Mouse (Mus musculus): ENCODE results near the gene Aup1.

GRCm38 (mm10) chr6:83015749-83016148 lies 38.6 kb upstream of the Aup1 start:
- TF ChIP-seq CHD1 (IDR thresholded peaks at IDR 0.05; ENCODE audit: low read depth, low read length), result no peak
- TF ChIP-seq ZKSCAN1 (IDR thresholded peaks at IDR 0.05; ENCODE audit: low read depth, low read length), result no peak
- no peak for TF ChIP-seq POLR2A (IDR thresholded peaks at IDR 0.05; ENCODE audit: control insufficient read depth in 1 of 2, insufficient read depth in 1 of 2, low read depth in 1 of 2, low read length in 2 of 2, poor library complexity in 1 of 2)
- TF ChIP-seq USF2 (IDR thresholded peaks at IDR 0.05; ENCODE audit: borderline replicate concordance in 1 of 2, insufficient read depth in 1 of 2, low read depth in 1 of 2, low read length in 2 of 2), result no peak
- no peak for TF ChIP-seq EP300 (IDR thresholded peaks at IDR 0.05; ENCODE audit: low read depth in 1 of 2, low read length in 2 of 2)
- no peak for TF ChIP-seq ZMIZ1 (IDR thresholded peaks at IDR 0.05; ENCODE audit: low read depth, low read length)
- no peak for TF ChIP-seq POLR2AphosphoS2 (IDR thresholded peaks at IDR 0.05; ENCODE audit: low read length)
- no peak for TF ChIP-seq CTCF (IDR thresholded peaks at IDR 0.05 in 2 of 3, conservative IDR thresholded peaks at IDR 0.05 in 1 of 3; ENCODE audit: control insufficient read depth in 1 of 3, insufficient read depth in 1 of 3, low read depth in 2 of 3, low read length in 3 of 3, poor library complexity in 1 of 3, severe bottlenecking in 1 of 3)
- TF ChIP-seq MAZ (IDR thresholded peaks at IDR 0.05; ENCODE audit: low read depth, low read length), result no peak
- TF ChIP-seq RAD21 (IDR thresholded peaks at IDR 0.05; ENCODE audit: low read depth, low read length), result no peak
- TF ChIP-seq TCF12 (IDR thresholded peaks at IDR 0.05; ENCODE audit: low read depth, low read length), result no peak
- TF ChIP-seq ELF1 (IDR thresholded peaks at IDR 0.05; ENCODE audit: low read depth, low read length), result no peak
- no peak for TF ChIP-seq BHLHE40 (IDR thresholded peaks at IDR 0.05; ENCODE audit: borderline replicate concordance, low read depth, low read length)
- no peak for TF ChIP-seq JUND (IDR thresholded peaks at IDR 0.05; ENCODE audit: low read depth, low read length)
